Mouse (Mus musculus): Measurements from ENCODE around the gene Tcf12. TPM values are rescaled to one million over a fixed set of nuclear protein-coding genes. Genes with fewer than 3 reads are reported as not detected.

Tcf12 gene
- polyA plus RNA-seq, 1 experiment from 2014 or later, result 143 TPM

- ATAC-seq (ENCODE audit: insufficient number of reproducible peaks, insufficient read depth, low FRiP score, low TSS enrichment, low read depth), result no peak
- Histone ChIP-seq H3K4me2 (no peak overlapping the region), H3K4me1 (peaks cover 18% of the 10 kb centered on the region), H3K9ac (no peak overlapping the region), H3K36me3 (no peaks in the 10 kb centered on the region), H3K4me3 (no peak overlapping the region), H3K27me3 (no peaks in the 10 kb centered on the region), H3K27ac (no peak overlapping the region), H3K9me3 (no peaks in the 10 kb centered on the region)
- 18% methylated on average over 6 of the region's 6 CpGs for WGBS
Measured at GRCm38 (mm10) chr9:71976034-71976433, 135.6 kb downstream of the Tcf12 start.

GRCm38 (mm10) chr9:71975141-71975540, 136.5 kb downstream of the Tcf12 start:
- Histone ChIP-seq H3K9me3 (no peaks in the 10 kb centered on the region), H3K4me1 (peaks cover 18% of the 10 kb centered on the region), H3K4me3 (no peak overlapping the region), H3K36me3 (no peaks in the 10 kb centered on the region), H3K9ac (no peak overlapping the region), H3K4me2 (no peak overlapping the region), H3K27me3 (no peaks in the 10 kb centered on the region), H3K27ac (no peak overlapping the region; the same call in 1 of the 2 replicates)
- no peak for ATAC-seq (ENCODE audit: insufficient number of reproducible peaks, insufficient read depth, low FRiP score, low TSS enrichment, low read depth)
- 49% methylated on average over 4 of the region's 4 CpGs for WGBS

GRCm38 (mm10) chr9:71974541-71974959, 137.1 kb downstream of the Tcf12 start:
- no peak overlapping the region for H3K4me3 ChIP-seq
- H3K36me3 ChIP-seq, result no peaks in the 10 kb centered on the region
- H3K27me3 ChIP-seq, result no peaks in the 10 kb centered on the region
- H3K9ac ChIP-seq, result no peak overlapping the region
- no peak overlapping the region for H3K27ac ChIP-seq
- ATAC-seq (ENCODE audit: insufficient number of reproducible peaks, insufficient read depth, low FRiP score, low TSS enrichment, low read depth), result no peak
- H3K9me3 ChIP-seq, result no peaks in the 10 kb centered on the region
- no peak overlapping the region for H3K4me2 ChIP-seq
- H3K4me1 ChIP-seq, result peaks cover 18% of the 10 kb centered on the region
- WGBS, result 5% methylated on average over 2 of the region's 2 CpGs

GRCm38 (mm10) chr9:71964039-71964438, 147.6 kb downstream of the Tcf12 start:
- peaks cover 4% of the 10 kb centered on the region for H3K4me1 ChIP-seq
- no peaks in the 10 kb centered on the region for H3K36me3 ChIP-seq
- no peak overlapping the region for H3K4me3 ChIP-seq
- H3K27ac ChIP-seq, result no peak overlapping the region; the same call in 1 of the 2 replicates
- no peaks in the 10 kb centered on the region for H3K27me3 ChIP-seq
- WGBS, result 83% methylated on average over 4 of the region's 4 CpGs
- H3K9ac ChIP-seq, result no peak overlapping the region
- H3K9me3 ChIP-seq, result no peaks in the 10 kb centered on the region
- H3K4me2 ChIP-seq, result no peak overlapping the region
- ATAC-seq (ENCODE audit: insufficient number of reproducible peaks, insufficient read depth, low FRiP score, low TSS enrichment, low read depth), result no peak

GRCm38 (mm10) chr9:71960026-71960396, 151.7 kb downstream of the Tcf12 start:
- Histone ChIP-seq H3K9me3 (no peaks in the 10 kb centered on the region), H3K4me1 (peaks cover 4% of the 10 kb centered on the region), H3K27ac (peak overlapping the region; percentile 49; the same call in 1 of the 2 replicates), H3K27me3 (no peaks in the 10 kb centered on the region), H3K9ac (no peak overlapping the region), H3K4me2 (no peak overlapping the region; the same call in 1 of the 2 replicates), H3K36me3 (no peaks in the 10 kb centered on the region), H3K4me3 (no peak overlapping the region)
- ATAC-seq (ENCODE audit: insufficient number of reproducible peaks, insufficient read depth, low FRiP score, low TSS enrichment, low read depth), result no peak

GRCm38 (mm10) chr9:71959259-71960025, 152.2 kb downstream of the Tcf12 start:
- no peak overlapping the region; the same call in 1 of the 2 replicates for H3K4me2 ChIP-seq
- ATAC-seq (ENCODE audit: insufficient number of reproducible peaks, insufficient read depth, low FRiP score, low TSS enrichment, low read depth), result no peak
- H3K9me3 ChIP-seq, result no peaks in the 10 kb centered on the region
- 50% methylated on average over 11 of the region's 11 CpGs for WGBS
- no peak overlapping the region for H3K4me3 ChIP-seq
- no peaks in the 10 kb centered on the region for H3K27me3 ChIP-seq
- no peaks in the 10 kb centered on the region for H3K36me3 ChIP-seq
- peak overlapping the region; percentile 49; the same call in 1 of the 2 replicates for H3K27ac ChIP-seq
- no peak overlapping the region for H3K9ac ChIP-seq
- H3K4me1 ChIP-seq, result peaks cover 4% of the 10 kb centered on the region

- peaks cover 3% of the 10 kb centered on the region; the same call in 1 of the 2 replicates for H3K4me1 ChIP-seq
- H3K27me3 ChIP-seq, result no peaks in the 10 kb centered on the region
- H3K4me3 ChIP-seq, result no peak overlapping the region
- H3K4me2 ChIP-seq, result no peak overlapping the region
- WGBS, result 71% methylated on average over 2 of the region's 2 CpGs
- no peak overlapping the region for H3K27ac ChIP-seq
- no peaks in the 10 kb centered on the region for H3K36me3 ChIP-seq
- ATAC-seq (ENCODE audit: insufficient number of reproducible peaks, insufficient read depth, low FRiP score, low TSS enrichment, low read depth), result no peak
- H3K9me3 ChIP-seq, result no peaks in the 10 kb centered on the region
- H3K9ac ChIP-seq, result no peak overlapping the region
Measured at GRCm38 (mm10) chr9:71953217-71953616, 158.5 kb downstream of the Tcf12 start.

GRCm38 (mm10) chr9:71952621-71953076, 159.0 kb downstream of the Tcf12 start:
- 89% methylated on average over 1 of the region's 1 CpGs for WGBS
- no peaks in the 10 kb centered on the region for H3K36me3 ChIP-seq
- peaks cover 3% of the 10 kb centered on the region; the same call in 1 of the 2 replicates for H3K4me1 ChIP-seq
- no peaks in the 10 kb centered on the region for H3K27me3 ChIP-seq
- H3K9ac ChIP-seq, result no peak overlapping the region
- ATAC-seq (ENCODE audit: insufficient number of reproducible peaks, insufficient read depth, low FRiP score, low TSS enrichment, low read depth), result no peak
- no peak overlapping the region for H3K27ac ChIP-seq
- no peaks in the 10 kb centered on the region for H3K9me3 ChIP-seq
- no peak overlapping the region for H3K4me2 ChIP-seq
- H3K4me3 ChIP-seq, result no peak overlapping the region

- no peaks in the 10 kb centered on the region for H3K9me3 ChIP-seq
- H3K4me2 ChIP-seq, result no peak overlapping the region
- no peak for ATAC-seq (ENCODE audit: insufficient number of reproducible peaks, insufficient read depth, low FRiP score, low TSS enrichment, low read depth)
- 87% methylated on average over 2 of the region's 2 CpGs for WGBS
- H3K4me1 ChIP-seq, result peaks cover 3% of the 10 kb centered on the region; the same call in 1 of the 2 replicates
- H3K27me3 ChIP-seq, result no peaks in the 10 kb centered on the region
- no peak overlapping the region for H3K27ac ChIP-seq
- H3K9ac ChIP-seq, result no peak overlapping the region
- H3K36me3 ChIP-seq, result no peaks in the 10 kb centered on the region
- no peak overlapping the region for H3K4me3 ChIP-seq
Measured at GRCm38 (mm10) chr9:71951926-71952325, 159.7 kb downstream of the Tcf12 start.

- Histone ChIP-seq H3K4me2 (no peak overlapping the region), H3K27ac (no peak overlapping the region), H3K4me3 (no peak overlapping the region), H3K36me3 (no peaks in the 10 kb centered on the region), H3K27me3 (no peaks in the 10 kb centered on the region), H3K9me3 (no peaks in the 10 kb centered on the region), H3K9ac (no peak overlapping the region), H3K4me1 (peaks cover 3% of the 10 kb centered on the region; the same call in 1 of the 2 replicates)
- 63% methylated on average over 4 of the region's 4 CpGs for WGBS
- no peak for ATAC-seq (ENCODE audit: insufficient number of reproducible peaks, insufficient read depth, low FRiP score, low TSS enrichment, low read depth)
Measured at GRCm38 (mm10) chr9:71951341-71951740, 160.3 kb downstream of the Tcf12 start.

- H3K27me3 ChIP-seq, result no peaks in the 10 kb centered on the region
- no peaks in the 10 kb centered on the region for H3K36me3 ChIP-seq
- ATAC-seq (ENCODE audit: insufficient number of reproducible peaks, insufficient read depth, low FRiP score, low TSS enrichment, low read depth), result no peak
- no peak overlapping the region for H3K9ac ChIP-seq
- H3K4me2 ChIP-seq, result no peak overlapping the region
- no peaks in the 10 kb centered on the region for H3K9me3 ChIP-seq
- 86% methylated on average over 4 of the region's 4 CpGs for whole genome bisulfite sequencing
- H3K4me3 ChIP-seq, result no peak overlapping the region
- H3K4me1 ChIP-seq, result no peaks in the 10 kb centered on the region
- H3K27ac ChIP-seq, result no peak overlapping the region
Measured at GRCm38 (mm10) chr9:71944801-71945200, 166.9 kb downstream of the Tcf12 start.

- no peak overlapping the region for H3K4me3 ChIP-seq
- no peaks in the 10 kb centered on the region for H3K4me1 ChIP-seq
- no peak overlapping the region for H3K4me2 ChIP-seq
- no peaks in the 10 kb centered on the region for H3K36me3 ChIP-seq
- no peak for ATAC-seq (ENCODE audit: insufficient number of reproducible peaks, insufficient read depth, low FRiP score, low TSS enrichment, low read depth)
- H3K9ac ChIP-seq, result no peak overlapping the region
- no peak overlapping the region for H3K27ac ChIP-seq
- H3K9me3 ChIP-seq, result no peaks in the 10 kb centered on the region
- H3K27me3 ChIP-seq, result no peaks in the 10 kb centered on the region
Measured at GRCm38 (mm10) chr9:71942424-71942823, 169.2 kb downstream of the Tcf12 start.

Data from embryonic facial prominence, embryonic 13.5 days (tissue).